Mouse (Mus musculus): Measurements from ENCODE around the gene Arhgap31. TPM values are rescaled to one million over a fixed set of nuclear protein-coding genes. Genes with fewer than 3 reads are reported as not detected.

Arhgap31 gene
- polyA plus RNA-seq, 1 experiment from 2014 or later = 8.4 TPM

DNA sequence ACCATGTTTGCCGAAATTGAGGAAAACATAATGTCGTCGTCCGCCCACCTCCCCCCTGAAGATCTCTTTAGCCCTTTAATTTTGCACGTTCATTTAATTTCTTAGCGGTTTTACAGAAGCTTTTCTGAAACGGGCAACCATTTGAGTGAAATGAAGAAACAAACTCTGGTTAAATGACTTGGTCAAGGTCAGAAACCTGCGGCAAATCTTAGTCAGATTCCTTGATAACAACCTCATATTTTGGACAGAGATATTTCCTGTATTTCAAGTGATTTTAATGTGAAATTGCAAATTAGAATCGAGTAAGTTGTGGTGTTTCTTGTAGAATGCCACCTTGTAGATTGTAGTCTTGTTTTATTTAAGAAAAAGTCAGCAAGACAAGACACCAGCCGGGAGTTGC, 149.6 kb downstream of the Arhgap31 start:
- 39% methylated on average over 10 of the region's 10 CpGs for WGBS
- peaks cover 5% of the 10 kb centered on the region; the same call in 1 of the 2 replicates for H3K36me3 ChIP-seq (ENCODE audit: control insufficient read depth, insufficient read depth, low read length)
- peak overlapping the region; percentile 55 for H3K4me2 ChIP-seq
- no peak overlapping the region for H3K27ac ChIP-seq (ENCODE audit: low read depth, low read length)
- H3K4me3 ChIP-seq (ENCODE audit: low read depth, low read length) = peak overlapping the region; percentile 63
- peaks cover 5% of the 10 kb centered on the region for H3K4me1 ChIP-seq (ENCODE audit: control insufficient read depth, insufficient read depth, low read length)
- H3K27me3 ChIP-seq (ENCODE audit: control insufficient read depth, insufficient read depth, low read length) = no peaks in the 10 kb centered on the region
- no peaks in the 10 kb centered on the region for H3K9me3 ChIP-seq (ENCODE audit: control insufficient read depth, low read length)
- no peak for ATAC-seq (ENCODE audit: low FRiP score)
- no peak for DNase-seq (ENCODE audit: low spot score, missing footprints)
- H3K9ac ChIP-seq (ENCODE audit: low read length) = peak overlapping the region; percentile 78

GRCm38 (mm10) chr16:38562968-38563327, 150.1 kb downstream of the Arhgap31 start:
- Histone ChIP-seq H3K4me3 (ENCODE audit: low read depth, low read length) (peak overlapping the region; percentile 63), H3K4me2 (peak overlapping the region; percentile 55), H3K9ac (ENCODE audit: low read length) (peak overlapping the region; percentile 78), H3K27ac (ENCODE audit: low read depth, low read length) (no peak overlapping the region), H3K4me1 (ENCODE audit: control insufficient read depth, insufficient read depth, low read length) (peaks cover 5% of the 10 kb centered on the region), H3K27me3 (ENCODE audit: control insufficient read depth, insufficient read depth, low read length) (no peaks in the 10 kb centered on the region), H3K36me3 (ENCODE audit: control insufficient read depth, insufficient read depth, low read length) (no peaks in the 10 kb centered on the region; the same call in 1 of the 2 replicates), H3K9me3 (ENCODE audit: control insufficient read depth, low read length) (no peaks in the 10 kb centered on the region)
- ATAC-seq (ENCODE audit: low FRiP score) (no peak; the same call in 1 of the 2 replicates), DNase-seq (ENCODE audit: low spot score, missing footprints) (no peak)
- WGBS = under 1% methylated on average over 25 of the region's 25 CpGs

DNA sequence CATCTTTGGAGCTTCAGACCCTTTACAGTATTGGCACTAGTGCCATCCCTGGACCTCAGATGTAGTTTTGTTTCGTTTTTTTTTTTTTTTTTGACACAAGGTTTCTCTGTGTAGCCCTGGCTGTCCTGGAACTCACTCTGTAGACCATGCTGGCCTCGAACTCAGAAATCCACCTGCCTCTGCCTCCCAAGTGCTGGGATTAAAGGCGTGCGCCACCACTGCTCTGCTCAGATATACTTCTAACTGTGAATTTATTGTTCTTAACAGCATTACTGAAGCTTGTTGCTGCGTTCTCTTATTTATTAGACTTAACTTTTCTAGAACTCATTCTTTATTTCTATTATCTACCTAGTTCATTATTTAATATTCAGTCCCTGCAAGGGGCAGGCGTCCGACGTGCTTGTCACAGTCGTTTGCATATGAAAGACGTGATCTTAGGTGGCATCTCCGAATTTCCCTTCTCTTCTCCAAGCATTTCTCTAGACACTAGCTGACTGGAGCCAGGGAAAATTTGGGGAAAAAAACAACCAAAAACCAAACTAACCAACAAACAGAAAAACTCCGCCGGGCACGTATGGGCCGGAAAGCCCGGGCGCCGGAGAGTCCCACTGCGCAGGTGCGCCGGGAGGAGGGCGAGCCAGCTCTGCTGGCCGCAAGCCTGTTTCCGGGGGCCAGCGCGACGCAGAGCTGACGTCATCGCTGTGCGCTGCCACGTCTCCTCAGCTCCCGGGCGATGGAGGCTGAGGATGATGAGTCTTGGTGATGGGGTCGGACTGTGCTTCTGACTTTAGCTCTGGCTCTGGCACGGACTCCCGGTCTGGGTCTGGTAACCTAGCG, 150.7 kb downstream of the Arhgap31 start:
- DNase-seq (ENCODE audit: low spot score, missing footprints) (peak; percentile 99), ATAC-seq (ENCODE audit: low FRiP score) (peak; percentile 98)
- no peaks in the 10 kb centered on the region; the same call in 1 of the 2 replicates for H3K36me3 ChIP-seq (ENCODE audit: control insufficient read depth, insufficient read depth, low read length)
- H3K27ac ChIP-seq (ENCODE audit: low read depth, low read length) = peak overlapping the region; percentile 54
- H3K9me3 ChIP-seq (ENCODE audit: control insufficient read depth, low read length) = no peaks in the 10 kb centered on the region
- H3K9ac ChIP-seq (ENCODE audit: low read length) = peak overlapping the region; percentile 78
- peaks cover 5% of the 10 kb centered on the region for H3K4me1 ChIP-seq (ENCODE audit: control insufficient read depth, insufficient read depth, low read length)
- WGBS = 7% methylated on average over 37 of the region's 37 CpGs
- peak overlapping the region; percentile 55 for H3K4me2 ChIP-seq
- peak overlapping the region; percentile 63 for H3K4me3 ChIP-seq (ENCODE audit: low read depth, low read length)
- no peaks in the 10 kb centered on the region for H3K27me3 ChIP-seq (ENCODE audit: control insufficient read depth, insufficient read depth, low read length)

- no peaks in the 10 kb centered on the region for H3K36me3 ChIP-seq (ENCODE audit: control insufficient read depth, insufficient read depth, low read length)
- H3K27me3 ChIP-seq (ENCODE audit: control insufficient read depth, insufficient read depth, low read length) = no peaks in the 10 kb centered on the region
- H3K4me3 ChIP-seq (ENCODE audit: low read depth, low read length) = no peak within 1 kb of the TSS
- no peak within 1 kb of the TSS for H3K4me2 ChIP-seq
- WGBS = 82% methylated on average over 3 of the region's 3 CpGs
- H3K4me1 ChIP-seq (ENCODE audit: control insufficient read depth, insufficient read depth, low read length) = no peaks in the 10 kb centered on the region; the same call in none of the 2 replicates
- no peaks in the 10 kb centered on the region for H3K9me3 ChIP-seq (ENCODE audit: control insufficient read depth, low read length)
- DNase-seq (ENCODE audit: low spot score, missing footprints) = no peak
- no peak for ATAC-seq (ENCODE audit: low FRiP score)
- no peak within 1 kb of the TSS for H3K27ac ChIP-seq (ENCODE audit: low read depth, low read length)
- no peak within 1 kb of the TSS for H3K9ac ChIP-seq (ENCODE audit: low read length)
These were observed 154.8 kb downstream of the Arhgap31 start, which contains the start of gene Tmem39a for GRCm38 (mm10) chr16:38558221-38558748. TSS of gene Tmem39a (plus strand) at chr16:38558698.

DNA sequence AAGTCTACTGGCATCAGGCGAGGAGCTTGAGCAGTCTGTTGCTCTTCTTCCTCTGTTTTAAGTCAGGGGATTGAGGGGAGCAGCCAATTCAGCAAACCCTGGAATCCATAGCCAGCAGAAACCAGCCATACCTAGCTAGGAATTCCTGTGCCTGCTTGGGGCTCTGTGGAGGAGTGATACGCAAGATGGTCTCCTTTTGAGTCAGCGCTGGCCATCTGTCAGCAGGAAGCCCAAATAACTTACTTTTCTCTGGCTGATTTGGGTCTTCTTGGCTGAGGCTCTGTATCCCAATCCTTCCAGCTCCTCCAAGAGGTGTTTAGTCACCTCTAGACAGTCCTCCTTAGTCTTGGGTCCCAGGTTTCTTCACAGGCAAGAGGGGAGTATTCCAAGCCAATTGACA, 157.1 kb downstream of the Arhgap31 start:
- no peaks in the 10 kb centered on the region for H3K9me3 ChIP-seq (ENCODE audit: control insufficient read depth, low read length)
- WGBS = 84% methylated on average over 3 of the region's 3 CpGs
- H3K4me2 ChIP-seq = no peak overlapping the region
- no peaks in the 10 kb centered on the region for H3K4me1 ChIP-seq (ENCODE audit: control insufficient read depth, insufficient read depth, low read length)
- H3K9ac ChIP-seq (ENCODE audit: low read length) = no peak overlapping the region
- DNase-seq (ENCODE audit: low spot score, missing footprints) = no peak
- ATAC-seq (ENCODE audit: low FRiP score) = no peak
- H3K36me3 ChIP-seq (ENCODE audit: control insufficient read depth, insufficient read depth, low read length) = no peaks in the 10 kb centered on the region
- no peak overlapping the region for H3K27ac ChIP-seq (ENCODE audit: low read depth, low read length)
- H3K4me3 ChIP-seq (ENCODE audit: low read depth, low read length) = no peak overlapping the region
- no peaks in the 10 kb centered on the region; the same call in 1 of the 2 replicates for H3K27me3 ChIP-seq (ENCODE audit: control insufficient read depth, insufficient read depth, low read length)

DNA sequence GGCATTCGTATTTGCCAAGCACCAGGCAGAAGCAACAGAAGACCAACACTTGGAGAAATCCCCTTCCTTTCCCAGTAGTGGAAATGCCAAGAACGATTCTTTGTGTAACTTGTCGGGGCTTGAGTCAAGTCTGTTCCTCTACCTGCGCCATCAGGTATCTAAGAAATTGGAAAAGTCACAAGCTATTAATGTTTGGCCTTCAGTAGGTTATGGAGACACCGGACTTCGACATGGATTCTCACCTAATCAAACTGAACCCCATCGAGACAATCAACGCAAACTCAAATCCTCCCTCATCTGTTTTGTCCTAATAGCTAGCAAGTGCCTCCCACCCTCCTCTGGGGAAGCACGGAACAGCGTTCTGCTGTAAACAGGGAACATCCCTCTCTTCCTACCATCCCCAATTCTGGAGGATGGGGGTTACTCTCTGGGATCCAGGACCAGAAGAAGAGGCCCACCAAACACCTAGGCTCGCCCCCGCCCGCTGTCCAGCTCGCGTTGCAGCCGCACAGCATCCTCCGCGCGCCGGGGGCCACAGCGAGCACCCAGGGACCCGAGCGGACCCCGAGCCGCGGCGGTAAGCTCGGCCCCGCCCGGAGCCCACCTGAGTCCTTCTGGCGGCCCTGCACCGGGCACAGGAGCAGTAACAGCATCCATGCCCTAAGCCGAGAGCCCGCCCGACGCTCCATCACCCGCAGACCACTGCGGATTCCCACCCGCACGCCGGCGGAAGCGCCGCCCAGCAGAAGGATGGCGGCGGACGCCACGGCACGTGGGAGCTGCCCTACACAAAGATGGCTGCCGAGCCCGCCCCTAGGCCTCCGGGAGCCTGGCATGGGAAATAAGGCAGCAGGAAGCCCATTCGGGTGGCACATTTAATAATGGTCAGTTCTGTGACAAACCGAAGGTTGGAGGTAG, 163.3 kb downstream of the Arhgap31 start, which contains the start of gene Poglut1:
TSS of gene Poglut1 (minus strand) at position 780 of the 918 bp plus-strand sequence.
- 4% methylated on average over 49 of the region's 54 CpGs for WGBS
- H3K27ac ChIP-seq (ENCODE audit: low read depth, low read length) = no peak within 1 kb of the TSS
- peak within 1 kb of the TSS; percentile 84 for H3K4me3 ChIP-seq (ENCODE audit: low read depth, low read length)
- H3K9me3 ChIP-seq (ENCODE audit: control insufficient read depth, low read length) = no peaks in the 10 kb centered on the region
- H3K36me3 ChIP-seq (ENCODE audit: control insufficient read depth, insufficient read depth, low read length) = peaks cover 3% of the 10 kb centered on the region; the same call in 1 of the 2 replicates
- peak within 1 kb of the TSS; percentile 96 for H3K9ac ChIP-seq (ENCODE audit: low read length)
- peak within 1 kb of the TSS; percentile 70 for H3K4me2 ChIP-seq
- ATAC-seq (ENCODE audit: low FRiP score) (peak; percentile 96), DNase-seq (ENCODE audit: low spot score, missing footprints) (peak; percentile 96)
- no peaks in the 10 kb centered on the region; the same call in 1 of the 2 replicates for H3K27me3 ChIP-seq (ENCODE audit: control insufficient read depth, insufficient read depth, low read length)
- peaks cover 12% of the 10 kb centered on the region for H3K4me1 ChIP-seq (ENCODE audit: control insufficient read depth, insufficient read depth, low read length)

Other genes starting within 250 kb of the Arhgap31 start
- gene Timmdc1, start 190.6 kb downstream of the Arhgap31 start, polyA plus RNA-seq (2014; fragmentation: Nextera tagmentation; extraction: Ambion mirVana) = 27.6 and 29.2 TPM in 2 replicates
- gene Poglut1, start 163.0 kb downstream of the Arhgap31 start, polyA plus RNA-seq (2014; fragmentation: Nextera tagmentation; extraction: Ambion mirVana) = 68.4 and 75.9 TPM in 2 replicates
- gene Tmem39a, start 154.6 kb downstream of the Arhgap31 start, polyA plus RNA-seq (2014; fragmentation: Nextera tagmentation; extraction: Ambion mirVana) = 79.4 and 80.5 TPM in 2 replicates
- 26.4 and 29.9 TPM in 2 replicates for gene B4galt4, start 29.0 kb upstream of the Arhgap31 start, polyA plus RNA-seq (2014; fragmentation: Nextera tagmentation; extraction: Ambion mirVana)
- gene Upk1b, start 87.1 kb upstream of the Arhgap31 start, polyA plus RNA-seq (2014; fragmentation: Nextera tagmentation; extraction: Ambion mirVana) = 1.6 and 2.2 TPM in 2 replicates
- gene 4930435E12Rik, start 115.5 kb upstream of the Arhgap31 start, polyA plus RNA-seq (2014; fragmentation: Nextera tagmentation; extraction: Ambion mirVana) = not detected in 2 replicates
- gene Igsf11, start 179.4 kb upstream of the Arhgap31 start, polyA plus RNA-seq (2014; fragmentation: Nextera tagmentation; extraction: Ambion mirVana) = 2.0 and 2.1 TPM in 2 replicates